Mouse (Mus musculus): ENCODE measurements around the gene Spint4.
"Not testable (repeated sequence)": the region's sequence is repeated elsewhere in the genome, so short reads cannot be mapped to it uniquely, and the experiment has no call there.

Spint4 gene
- long read RNA-seq, experiment 1 = 0 reads
- long read RNA-seq, experiment 2 = 0 reads

DNA sequence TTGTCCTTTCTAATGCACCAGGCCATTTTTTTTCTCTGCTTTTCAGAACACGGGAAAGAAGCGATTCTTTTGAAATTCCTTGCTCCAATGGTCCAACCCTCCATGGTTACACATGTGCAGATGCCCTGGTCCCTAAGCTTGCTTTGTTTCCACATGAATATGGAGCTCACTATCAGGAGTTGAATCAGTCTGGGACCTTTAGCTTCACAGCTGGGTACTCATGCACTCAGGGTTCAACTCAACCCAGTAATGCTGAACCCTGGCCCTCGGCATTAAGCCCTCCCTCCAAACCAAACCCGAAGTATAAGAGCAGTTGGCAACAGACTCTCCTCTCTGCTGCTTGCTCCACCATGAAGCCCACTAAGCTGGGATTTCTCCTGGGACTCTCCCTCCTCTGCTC lies at the start of gene Spint4:
Spint4 (plus strand) TSS at position 301 of the 400 bp plus-strand sequence.
- intact Hi-C loops (cut with DNase I) = no loop called here

- intact Hi-C loops (cut with DNase I) = loop anchor here (10.0 kb wide), 1 partner anchor 61 kb away; the partner anchor contains the start of gene Eppin
Observed at GRCm38 (mm10) chr2:164655858-164656257, 42.4 kb upstream of the Spint4 start, which contains the start of gene Wfdc10. Wfdc10 (plus strand) TSS chr2:164656046.

GRCm38 (mm10) chr2:164656483-164656882 lies 41.8 kb upstream of the Spint4 start, which contains the start of gene Wfdc9:
Wfdc9 (minus strand) TSS chr2:164656583.
- intact Hi-C loops (cut with DNase I) = loop anchor here (10.0 kb wide), 1 partner anchor 62 kb away; the partner anchor contains the start of gene Eppin

GRCm38 (mm10) chr2:164664851-164665250 lies 33.5 kb upstream of the Spint4 start:
- intact Hi-C loops (cut with DNase I) = no loop called here

DNA sequence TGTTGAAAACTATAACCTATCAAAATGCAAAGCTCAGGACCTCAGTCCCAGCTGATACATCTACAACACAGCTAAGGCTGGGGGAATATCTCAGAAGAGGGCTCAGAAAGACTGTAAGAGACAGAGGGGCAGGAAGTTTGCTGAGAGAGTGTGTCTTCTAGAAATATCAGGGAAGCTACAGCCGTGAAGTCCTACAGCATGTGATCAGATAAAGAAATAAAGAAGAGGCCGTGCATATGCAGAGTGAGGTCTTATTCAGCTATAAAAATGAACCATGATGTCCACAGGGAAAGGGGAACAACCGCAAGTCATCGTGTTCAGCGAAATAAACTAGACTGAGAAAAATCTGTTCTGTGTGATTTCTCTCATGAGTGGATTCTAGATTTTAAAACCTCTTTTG lies 28.0 kb upstream of the Spint4 start:
- intact Hi-C loops (cut with DNase I) = no loop called here

DNA sequence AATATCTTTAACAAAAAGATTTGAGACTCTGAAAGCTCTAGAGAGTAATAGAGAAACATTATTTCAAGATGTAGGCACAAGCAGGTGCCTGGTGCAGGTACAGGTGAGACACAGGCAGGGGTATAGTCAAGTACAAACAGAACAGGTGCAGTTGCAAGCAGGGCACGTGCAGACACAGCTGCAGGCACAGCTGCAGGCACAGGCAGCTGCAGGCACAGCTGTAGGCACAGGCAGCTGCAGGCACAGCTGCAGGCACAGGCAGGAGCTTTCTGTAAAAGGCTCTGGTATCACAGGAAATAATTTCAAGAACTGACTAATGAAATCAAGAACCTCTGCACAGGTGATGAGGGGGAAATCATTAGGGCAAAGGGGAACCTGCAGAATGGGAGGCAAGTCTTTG lies 27.4 kb upstream of the Spint4 start:
- intact Hi-C loops (cut with DNase I) = no loop called here

GRCm38 (mm10) chr2:164673987-164674386 lies 24.3 kb upstream of the Spint4 start, which contains the start of gene Wfdc11:
Wfdc11 (minus strand) TSS chr2:164674087.
- intact Hi-C loops (cut with DNase I) = no loop called here

DNA sequence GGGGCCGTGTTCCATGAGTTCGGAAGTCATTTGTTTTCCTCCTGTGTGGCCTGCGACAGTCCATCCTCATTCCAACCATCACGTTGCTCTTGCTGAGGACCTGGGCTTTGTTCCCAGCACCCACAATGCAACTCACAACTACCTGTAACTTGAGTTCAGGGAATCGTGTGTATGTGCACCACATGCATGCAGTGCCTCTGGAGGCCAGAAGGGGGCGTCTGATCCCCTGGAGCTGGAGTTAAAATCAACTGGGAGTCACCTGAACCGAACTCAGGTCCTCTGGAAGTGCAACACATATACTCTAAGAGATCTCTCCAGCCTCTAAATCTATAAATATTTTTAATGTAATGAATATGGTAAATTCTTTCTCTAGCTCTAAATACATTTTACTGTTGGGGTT lies 22.2 kb upstream of the Spint4 start:
- intact Hi-C loops (cut with DNase I) = loop anchor here (5.0 kb wide), 1 partner anchor 51 kb away; no protein-coding TSS in a partner anchor

DNA sequence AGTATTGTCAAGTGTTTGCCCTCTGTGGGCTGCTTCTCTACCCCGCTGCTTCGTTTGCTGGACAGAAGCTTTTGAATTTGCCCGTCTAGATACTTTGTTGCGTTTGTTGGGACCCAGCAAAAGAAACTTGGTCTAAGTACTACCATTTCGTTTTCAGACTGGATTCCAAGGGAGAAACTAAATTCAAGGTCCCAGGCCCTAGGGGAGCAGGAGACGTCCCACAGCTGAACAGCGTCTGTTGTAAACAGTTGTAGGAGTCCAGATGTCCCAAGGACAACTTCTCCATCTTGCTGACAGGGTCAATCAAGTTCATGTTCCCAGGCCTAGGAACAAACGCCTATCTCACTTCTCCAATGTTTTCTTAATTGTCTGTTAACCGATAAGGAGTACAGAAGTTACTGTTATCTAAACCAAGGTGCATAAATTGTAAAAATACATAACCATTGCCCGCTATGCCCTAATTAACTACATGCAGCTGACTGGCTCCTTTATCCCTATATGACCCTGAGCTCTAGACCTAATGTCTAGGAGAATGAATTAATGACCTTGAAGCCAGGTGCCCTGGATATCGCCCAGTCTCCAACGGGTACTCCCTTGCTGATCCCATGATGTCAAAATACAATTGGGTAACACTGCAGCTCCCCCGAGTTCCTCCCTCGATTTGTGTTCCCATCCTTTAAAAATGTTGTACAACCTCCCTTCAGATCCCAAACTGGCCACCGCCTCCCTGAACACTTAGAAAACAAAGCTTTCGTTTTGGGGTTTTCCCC lies 21.2 kb upstream of the Spint4 start:
- intact Hi-C loops (cut with DNase I) = loop anchor here (5.0 kb wide), 1 partner anchor 50 kb away; no protein-coding TSS in a partner anchor

- intact Hi-C loops (cut with DNase I) = loop anchor here (5.0 kb wide), 1 partner anchor 48 kb away; no protein-coding TSS in a partner anchor
Observed at GRCm38 (mm10) chr2:164678848-164679625, 19.3 kb upstream of the Spint4 start.

GRCm38 (mm10) chr2:164679906-164680305 lies 18.4 kb upstream of the Spint4 start:
- intact Hi-C loops (cut with DNase I) = loop anchor here (5.0 kb wide), 1 partner anchor 47 kb away; no protein-coding TSS in a partner anchor

GRCm38 (mm10) chr2:164684807-164685206 lies 13.5 kb upstream of the Spint4 start, which contains the start of gene Wfdc13:
Wfdc13 (plus strand) TSS chr2:164685107.
- intact Hi-C loops (cut with DNase I) = no loop called here

DNA sequence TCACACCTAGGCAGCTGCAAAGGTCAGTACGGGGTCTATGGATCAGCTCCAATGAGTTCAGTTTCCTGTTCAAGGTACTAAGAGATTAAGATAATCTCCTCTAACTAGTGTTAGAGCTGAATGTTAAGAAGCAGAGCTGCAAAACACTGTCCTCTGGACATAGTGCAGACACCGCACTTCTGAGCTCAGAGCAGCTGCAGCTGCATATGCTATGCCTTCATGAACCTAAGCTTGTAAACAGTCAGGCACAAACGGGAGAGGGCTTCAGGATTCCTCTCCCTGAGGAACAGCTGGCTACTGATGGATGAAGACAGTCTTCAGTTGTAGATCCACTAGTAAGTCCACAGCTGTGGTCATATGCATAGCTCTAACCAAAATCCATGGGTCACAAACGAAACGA lies 2.7 kb downstream of the Spint4 start:
- intact Hi-C loops (cut with DNase I) = no loop called here

GRCm38 (mm10) chr2:164701761-164702160 lies 3.5 kb downstream of the Spint4 start:
- intact Hi-C loops (cut with DNase I) = no loop called here

DNA sequence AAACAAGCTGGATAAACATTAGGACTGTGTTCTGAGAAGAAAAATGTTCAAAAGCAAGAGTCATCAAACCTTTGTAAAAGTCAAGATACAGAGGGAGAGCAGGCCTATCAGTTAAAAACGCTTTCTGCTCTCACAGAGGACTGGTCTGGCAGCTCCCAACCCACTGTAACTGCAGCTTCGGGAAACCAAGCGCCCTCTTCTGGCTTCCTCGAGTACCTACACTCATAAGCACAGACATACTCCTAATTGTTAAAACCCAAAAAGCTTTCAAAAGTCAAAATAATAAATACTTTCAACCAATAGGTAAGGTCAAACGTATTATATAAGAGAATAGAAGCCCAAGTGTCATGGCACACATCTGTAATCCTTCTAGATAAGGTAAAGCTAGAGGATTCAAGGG lies 5.9 kb downstream of the Spint4 start:
- intact Hi-C loops (cut with DNase I) = no loop called here

DNA sequence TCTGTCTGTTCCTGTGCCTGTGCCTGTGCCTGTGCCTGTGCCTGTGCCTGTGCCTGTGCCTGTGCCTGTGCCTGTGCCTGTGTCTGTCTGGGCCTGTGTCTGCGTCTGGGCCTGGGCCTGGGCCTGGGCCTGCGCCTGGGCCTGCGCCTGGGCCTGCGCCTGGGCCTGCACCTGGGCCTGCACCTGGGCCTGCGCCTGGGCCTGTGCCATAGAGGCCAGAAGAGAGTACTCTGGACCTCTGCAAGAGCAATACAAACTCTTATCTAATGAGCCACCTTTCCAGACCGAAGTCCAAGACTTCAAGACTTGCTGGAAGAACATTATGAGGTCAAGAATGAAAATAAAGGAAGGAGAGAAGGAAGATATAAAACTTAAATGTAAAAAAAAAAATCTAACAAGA lies 7.0 kb downstream of the Spint4 start:
- intact Hi-C loops (cut with DNase I) = no loop called here

GRCm38 (mm10) chr2:164705991-164706390 lies 7.7 kb downstream of the Spint4 start:
- intact Hi-C loops (cut with DNase I) = no loop called here

DNA sequence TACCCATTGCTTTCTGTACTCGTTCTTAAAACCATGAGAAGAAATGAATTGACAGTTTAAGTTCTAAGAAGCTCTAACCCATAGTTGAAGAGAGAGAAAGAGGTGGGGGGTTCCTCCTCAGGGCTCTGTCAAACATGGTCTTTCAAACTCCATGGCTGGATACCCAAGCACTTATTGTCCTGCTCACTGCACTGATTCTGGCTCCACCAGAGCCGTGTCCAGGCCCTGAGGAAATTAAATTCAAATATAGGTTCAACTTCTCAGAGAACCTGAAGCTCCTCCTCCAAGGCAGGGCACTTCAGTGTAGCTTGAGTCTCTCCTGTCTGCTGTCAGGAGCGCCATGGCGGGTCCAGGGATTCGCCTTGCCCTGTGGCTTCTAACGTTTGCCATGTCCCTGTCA lies 16.7 kb downstream of the Spint4 start, which contains the start of gene Spint5:
Spint5 (plus strand) TSS at position 301 of the 400 bp plus-strand sequence.
- intact Hi-C loops (cut with DNase I) = no loop called here

DNA sequence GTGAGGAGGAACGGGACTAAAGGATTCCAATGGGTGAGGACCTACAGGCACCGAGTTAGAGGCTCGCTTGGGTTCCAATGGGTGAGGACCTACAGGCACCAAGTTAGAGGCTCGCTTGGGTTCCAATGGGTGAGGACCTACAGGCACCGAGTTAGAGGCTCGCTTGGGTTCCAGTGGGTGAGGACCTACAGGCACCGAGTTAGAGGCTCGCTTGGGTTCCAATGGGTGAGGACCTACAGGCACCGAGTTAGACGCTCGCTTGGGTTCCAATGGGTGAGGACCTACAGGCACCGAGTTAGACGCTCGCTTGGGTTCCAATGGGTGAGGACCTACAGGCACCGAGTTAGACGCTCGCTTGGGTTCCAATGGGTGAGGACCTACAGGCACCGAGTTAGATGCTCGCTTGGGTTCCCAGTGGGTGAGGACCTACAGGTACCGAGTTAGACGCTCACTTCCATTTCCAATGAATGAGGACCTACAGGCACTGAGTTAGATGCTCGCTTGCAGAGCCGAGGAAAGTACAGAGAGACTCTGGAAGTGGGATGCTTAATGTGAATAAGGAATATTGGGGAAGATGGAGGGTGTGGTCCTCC lies 18.0 kb downstream of the Spint4 start:
- intact Hi-C loops (cut with DNase I) = not testable (repeated sequence)

- intact Hi-C loops (cut with DNase I) = no loop called here
Observed at GRCm38 (mm10) chr2:164723276-164723675, 25.0 kb downstream of the Spint4 start.

Data from adrenal gland (tissue).